Mouse (Mus musculus): ENCODE data around the gene Wrap53. TPM values are rescaled to one million over a fixed set of nuclear protein-coding genes. Genes with fewer than 3 reads are reported as not detected.
A peak's percentile ranks its signal among the peaks of the same experiment; 100 is the strongest.

The Wrap53 gene
- polyA plus RNA-seq, 1 experiment from 2014 or later: 14.7 TPM

DNA sequence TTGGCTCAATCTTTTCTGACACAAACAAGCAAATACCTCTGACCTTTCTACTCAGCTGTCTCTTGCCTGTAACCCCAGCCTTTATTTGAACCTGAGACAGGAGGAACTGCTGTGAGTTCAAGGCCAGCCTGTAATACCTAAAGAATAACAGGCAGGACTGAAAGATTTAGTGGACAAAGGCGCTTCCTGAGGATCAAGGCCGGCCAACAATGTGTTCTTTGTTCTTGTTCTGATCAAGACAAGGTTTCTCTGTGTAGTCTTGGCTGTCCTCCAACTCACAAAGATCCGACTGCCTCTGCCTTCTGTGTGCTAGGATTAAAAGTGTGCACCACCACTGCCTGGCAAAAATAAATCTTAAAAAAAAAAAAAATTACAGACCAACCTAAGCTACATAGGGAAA, 15.7 kb downstream of the Wrap53 start:
- peaks cover 66% of the 10 kb centered on the region for H3K36me3 ChIP-seq (ENCODE audit: control insufficient read depth, insufficient read depth)
- no peaks in the 10 kb centered on the region; the same call in 1 of the 2 replicates for H3K27me3 ChIP-seq (replicated peaks; ENCODE audit: control insufficient read depth, insufficient read depth, low read length)
- no peak overlapping the region for H3K9ac ChIP-seq (ENCODE audit: low read depth, low read length)
- no peak overlapping the region for H3K4me3 ChIP-seq (ENCODE audit: low read depth, low read length)
- no peak for ATAC-seq
- no peak overlapping the region for H3K4me2 ChIP-seq (replicated peaks; ENCODE audit: low read depth)
- H3K9me3 ChIP-seq (ENCODE audit: control insufficient read depth): no peaks in the 10 kb centered on the region
- TF ChIP-seq CTCF (IDR thresholded peaks at IDR 0.05; ENCODE audit: low read depth): no peak
- 54% methylated on average over 3 of the region's 3 CpGs for WGBS
- no peaks in the 10 kb centered on the region for H3K4me1 ChIP-seq (replicated peaks; ENCODE audit: control insufficient read depth, insufficient read depth, low read length)
- no peak overlapping the region for H3K27ac ChIP-seq (ENCODE audit: low read depth, low read length)

GRCm38 (mm10) chr11:69563373-69563772, 16.7 kb downstream of the Wrap53 start:
- Histone ChIP-seq H3K27me3 (replicated peaks; ENCODE audit: control insufficient read depth, insufficient read depth, low read length) (no peaks in the 10 kb centered on the region; the same call in 1 of the 2 replicates), H3K9me3 (ENCODE audit: control insufficient read depth) (no peaks in the 10 kb centered on the region), H3K9ac (ENCODE audit: low read depth, low read length) (no peak overlapping the region), H3K4me3 (ENCODE audit: low read depth, low read length) (no peak overlapping the region), H3K4me1 (replicated peaks; ENCODE audit: control insufficient read depth, insufficient read depth, low read length) (0 out of 2 replicates have a peak, but pooled peaks cover 3% of the 10 kb centered on the region), H3K36me3 (ENCODE audit: control insufficient read depth, insufficient read depth) (peaks cover 65% of the 10 kb centered on the region), H3K4me2 (replicated peaks; ENCODE audit: low read depth) (no peak overlapping the region), H3K27ac (ENCODE audit: low read depth, low read length) (no peak overlapping the region)
- TF ChIP-seq CTCF (IDR thresholded peaks at IDR 0.05; ENCODE audit: low read depth): no peak
- 78% methylated on average over 13 of the region's 13 CpGs for WGBS
- no peak for ATAC-seq

GRCm38 (mm10) chr11:69560896-69561854, 18.9 kb downstream of the Wrap53 start:
- Histone ChIP-seq H3K4me3 (ENCODE audit: low read depth, low read length) (peak overlapping the region; percentile 46; the same call in 1 of the 2 replicates), H3K4me2 (replicated peaks; ENCODE audit: low read depth) (no peak overlapping the region; the same call in 1 of the 2 replicates), H3K4me1 (replicated peaks; ENCODE audit: control insufficient read depth, insufficient read depth, low read length) (0 out of 2 replicates have a peak, but pooled peaks cover 3% of the 10 kb centered on the region), H3K27me3 (replicated peaks; ENCODE audit: control insufficient read depth, insufficient read depth, low read length) (no peaks in the 10 kb centered on the region; the same call in 1 of the 2 replicates), H3K27ac (ENCODE audit: low read depth, low read length) (no peak overlapping the region), H3K36me3 (ENCODE audit: control insufficient read depth, insufficient read depth) (peaks cover 45% of the 10 kb centered on the region), H3K9me3 (ENCODE audit: control insufficient read depth) (no peaks in the 10 kb centered on the region), H3K9ac (ENCODE audit: low read depth, low read length) (no peak overlapping the region)
- TF ChIP-seq CTCF (IDR thresholded peaks at IDR 0.05; ENCODE audit: low read depth): no peak
- no peak for ATAC-seq
- 57% methylated on average over 16 of the region's 16 CpGs for WGBS

DNA sequence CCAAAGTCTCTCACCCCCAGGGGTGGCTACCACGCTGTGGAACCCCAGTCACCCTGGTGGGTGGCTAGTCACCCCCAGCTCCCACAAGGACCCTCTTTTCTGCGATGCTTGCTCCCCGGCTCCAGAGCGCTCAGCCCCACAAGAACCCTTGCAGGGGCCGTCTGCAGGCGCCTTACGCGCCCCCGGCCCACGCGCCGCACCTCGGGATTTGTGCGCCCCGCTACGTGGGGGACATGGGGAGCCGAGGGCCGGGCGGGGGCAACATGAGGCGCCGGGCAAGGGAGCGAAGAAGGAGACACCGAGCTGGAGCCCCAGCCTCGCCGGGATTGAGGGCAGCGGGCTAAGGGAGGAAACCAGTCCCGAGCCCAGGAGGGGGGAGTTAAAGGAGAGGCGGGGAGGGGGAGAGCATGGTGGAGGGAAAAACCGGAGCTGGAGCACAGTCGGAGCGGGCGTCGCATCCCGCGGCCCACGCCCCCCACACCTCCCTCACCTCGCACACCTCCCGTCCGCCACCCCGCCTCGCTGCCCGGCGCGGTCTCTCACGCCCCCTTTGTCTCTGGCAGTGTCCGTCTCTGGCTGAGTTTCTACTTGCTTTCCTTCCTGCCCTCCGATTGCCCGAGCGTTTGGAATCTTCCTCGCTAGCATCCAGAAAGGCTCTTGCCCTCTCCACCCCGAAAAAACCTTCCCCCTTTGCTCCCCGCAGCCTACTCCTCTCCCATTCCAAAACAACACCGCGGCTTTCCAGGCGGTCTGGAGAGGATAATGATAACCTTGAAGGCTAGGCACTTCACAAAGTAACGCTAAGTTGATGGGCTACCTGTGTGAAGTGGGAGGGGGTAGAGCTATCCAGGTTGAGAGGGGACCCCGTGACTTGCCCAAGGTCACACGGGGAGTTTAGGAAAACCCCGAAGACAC, 19.9 kb downstream of the Wrap53 start, which contains the start of gene Efnb3:
Gene Efnb3, minus strand, starts transcription at position 355 of the 915 bp plus-strand sequence.
- 4% methylated on average over 53 of the region's 59 CpGs for WGBS
- Histone ChIP-seq H3K36me3 (ENCODE audit: control insufficient read depth, insufficient read depth) (peaks cover 38% of the 10 kb centered on the region), H3K4me3 (ENCODE audit: low read depth, low read length) (peak within 1 kb of the TSS; percentile 46), H3K9ac (ENCODE audit: low read depth, low read length) (peak within 1 kb of the TSS; percentile 48), H3K27me3 (replicated peaks; ENCODE audit: control insufficient read depth, insufficient read depth, low read length) (no peaks in the 10 kb centered on the region; the same call in 1 of the 2 replicates), H3K9me3 (ENCODE audit: control insufficient read depth) (no peaks in the 10 kb centered on the region), H3K27ac (ENCODE audit: low read depth, low read length) (no peak within 1 kb of the TSS), H3K4me1 (replicated peaks; ENCODE audit: control insufficient read depth, insufficient read depth, low read length) (0 out of 2 replicates have a peak, but pooled peaks cover 3% of the 10 kb centered on the region), H3K4me2 (replicated peaks; ENCODE audit: low read depth) (peak within 1 kb of the TSS; percentile 73)
- TF ChIP-seq CTCF (IDR thresholded peaks at IDR 0.05; ENCODE audit: low read depth): no peak
- ATAC-seq: no peak

DNA sequence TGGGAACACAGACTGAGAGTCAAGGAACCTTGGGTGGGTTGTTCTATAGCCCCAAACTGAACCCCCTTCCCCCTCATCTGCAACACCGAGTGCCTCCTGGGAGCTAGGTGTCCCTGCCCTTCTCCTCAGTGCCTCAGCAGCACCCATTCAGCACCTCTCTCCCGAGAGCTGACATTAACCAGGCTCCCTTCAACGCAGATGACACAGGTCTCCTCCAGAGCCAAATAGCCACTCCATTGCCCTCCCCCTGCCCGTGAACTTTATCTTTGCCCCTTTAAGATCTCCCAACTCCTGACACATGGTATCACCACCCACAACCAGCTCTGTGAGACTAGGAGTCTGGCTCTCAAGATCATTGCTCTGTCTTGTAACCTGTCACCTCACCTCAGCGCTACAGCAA, 20.9 kb downstream of the Wrap53 start:
- H3K9me3 ChIP-seq (ENCODE audit: control insufficient read depth): no peaks in the 10 kb centered on the region
- H3K27ac ChIP-seq (ENCODE audit: low read depth, low read length): no peak overlapping the region
- no peak for ATAC-seq
- H3K4me1 ChIP-seq (replicated peaks; ENCODE audit: control insufficient read depth, insufficient read depth, low read length): 0 out of 2 replicates have a peak, but pooled peaks cover 3% of the 10 kb centered on the region
- TF ChIP-seq CTCF (IDR thresholded peaks at IDR 0.05; ENCODE audit: low read depth): no peak
- peak overlapping the region; percentile 46 for H3K4me3 ChIP-seq (ENCODE audit: low read depth, low read length)
- H3K36me3 ChIP-seq (ENCODE audit: control insufficient read depth, insufficient read depth): peaks cover 34% of the 10 kb centered on the region
- 0 out of 2 replicates have a peak overlapping the region, but pooled peaks have one; percentile 48 for H3K9ac ChIP-seq (ENCODE audit: low read depth, low read length)
- no peaks in the 10 kb centered on the region; the same call in 1 of the 2 replicates for H3K27me3 ChIP-seq (replicated peaks; ENCODE audit: control insufficient read depth, insufficient read depth, low read length)
- peak overlapping the region; percentile 73 for H3K4me2 ChIP-seq (replicated peaks; ENCODE audit: low read depth)
- WGBS: 26% methylated on average over 5 of the region's 5 CpGs

All from intestine, postnatal 0 days (tissue).